Mouse (Mus musculus): ENCODE measurements around the gene Mob3b.

DNA sequence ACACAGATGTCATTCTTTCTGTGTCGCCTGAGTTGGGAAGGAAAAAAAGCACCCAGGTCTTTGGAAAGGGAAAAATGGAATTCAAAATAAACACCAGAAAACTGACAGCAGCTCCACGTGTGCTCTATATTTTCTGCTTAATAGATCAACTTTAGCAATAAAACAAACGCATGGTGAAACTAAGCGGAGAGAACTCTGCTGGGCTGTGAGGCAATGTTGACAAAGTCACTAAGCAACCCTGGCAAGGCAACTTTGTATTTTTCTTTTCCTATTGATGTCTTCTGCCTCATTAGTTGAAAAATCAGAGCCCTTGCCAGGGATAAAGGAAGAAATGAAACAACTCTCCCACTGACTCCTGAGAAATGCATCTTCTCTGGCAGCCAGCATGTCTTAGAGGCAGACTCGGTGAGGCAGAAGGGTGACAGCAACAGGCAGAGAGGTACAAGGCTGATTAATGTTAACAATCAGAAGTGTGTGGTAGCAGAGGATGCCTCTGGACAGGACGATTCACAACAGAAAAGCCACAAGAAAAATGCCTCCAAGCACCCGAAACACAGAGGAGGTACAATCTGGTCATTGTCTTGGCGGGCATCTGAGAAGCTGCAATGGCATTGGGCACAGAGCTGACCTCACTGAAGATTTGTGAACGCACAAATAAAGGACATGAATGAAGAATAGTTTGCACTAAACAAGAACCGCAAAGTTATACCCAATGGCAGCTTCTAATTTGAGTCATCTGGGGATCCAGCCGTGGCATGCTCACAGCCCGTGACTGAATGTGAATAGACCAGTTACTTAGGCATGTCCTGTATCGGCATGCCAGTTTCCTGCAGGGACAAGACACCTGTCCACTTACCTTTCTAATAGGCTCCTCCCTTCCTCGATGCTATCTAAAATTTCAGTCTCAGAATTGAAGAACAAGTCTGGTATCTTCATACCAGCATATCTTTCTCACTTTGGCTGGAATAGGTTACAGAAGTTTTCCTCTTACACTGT is 67.7 kb downstream of the Mob3b start:
- TF ChIP-seq NANOG (IDR thresholded peaks at IDR 0.05; ENCODE audit: borderline replicate concordance, low read length) (no peak), CTCF (conservative IDR thresholded peaks at IDR 0.05; ENCODE audit: low read length) (no peak), POU5F1 (IDR thresholded peaks at IDR 0.05; ENCODE audit: borderline replicate concordance, low read length) (no peak)
